26 mouse cellular contexts compared by ENCODE assay signal in genomic region chr8:125704434-125704833, GRCm38 (mm10).
"Had no signal": no experiment of that assay in that cellular context is flagged by ENCODE, and none has a peak within 500 bp of the region (broad histone marks: within the 10 kb centered on the region; RNA-seq: fewer than 3 reads in every experiment).

No protein-coding gene starts in this region.

- H3K9ac ChIP-seq: heart, embryonic 12.5 days; hindbrain, embryonic 12.5 days; hindbrain, embryonic 14.5 days; limb, embryonic 12.5 days; liver, embryonic 13.5 days had no signal

- H3K27ac ChIP-seq: gastrocnemius, adult 2 months; heart, embryonic 10.5 days; hindbrain, embryonic 10.5 days; hindbrain, embryonic 12.5 days; hindbrain, embryonic 14.5 days; layer of hippocampus, adult 2 months; left cerebral cortex, adult 2 months; limb, embryonic 10.5 days; limb, embryonic 12.5 days; liver, embryonic 13.5 days had no signal

- H3K4me3 ChIP-seq: gastrocnemius, adult 2 months; heart, embryonic 10.5 days; heart, embryonic 12.5 days; hindbrain, embryonic 10.5 days; hindbrain, embryonic 12.5 days; layer of hippocampus, adult 2 months; left cerebral cortex, adult 2 months; limb, embryonic 10.5 days; limb, embryonic 12.5 days; liver, embryonic 13.5 days had no signal

- DNase-seq: gastrocnemius, adult 2 months; gastrocnemius, postnatal 10 days; gastrocnemius, postnatal 25 days; heart, adult 18-20 months; heart, postnatal 10 days; heart, postnatal 4 days; kidney, adult 18-20 months; kidney, adult 8-10 months; kidney, postnatal 10 days; kidney, postnatal 25 days; kidney, postnatal 4 days; liver; liver, embryonic 13.5 days had no signal

- H3K4me2 ChIP-seq: heart, embryonic 12.5 days; hindbrain, embryonic 12.5 days; hindbrain, embryonic 14.5 days; limb, embryonic 12.5 days; liver, embryonic 11.5 days; liver, embryonic 13.5 days had no signal

- H3K36me3 ChIP-seq: heart, embryonic 10.5 days; heart, embryonic 12.5 days; hindbrain, embryonic 10.5 days; hindbrain, embryonic 12.5 days; limb, embryonic 10.5 days; limb, embryonic 12.5 days; liver, embryonic 13.5 days had no signal

- H3K27me3 ChIP-seq: heart, embryonic 12.5 days; hindbrain, embryonic 12.5 days; limb, embryonic 12.5 days; liver, embryonic 13.5 days had no signal

- ATAC-seq: hindbrain, embryonic 16.5 days; inflammation-experienced regulatory T-cells, adult 6 months; intestine, embryonic 16.5 days had no signal

- H3K4me1 ChIP-seq: heart, embryonic 10.5 days; heart, embryonic 12.5 days; limb, embryonic 10.5 days; liver, embryonic 13.5 days had no signal

- H3K9me3 ChIP-seq: heart, embryonic 10.5 days; heart, embryonic 12.5 days; hindbrain, embryonic 10.5 days; hindbrain, embryonic 12.5 days; limb, embryonic 10.5 days; limb, embryonic 12.5 days; liver, embryonic 13.5 days had no signal
